Mouse (Mus musculus) ES-E14 (cell line): ENCODE measurements around the gene Bcr.

Experiments used
- MAFK ChIP-seq: IDR thresholded peaks from 2 replicates; pipeline ENCODE4 v1.6.1; 2014; ENCODE audit warnings: mild to moderate bottlenecking, low read depth, low read length, inconsistent platforms; ENCODE audit not compliant: insufficient read depth
- ZC3H11A ChIP-seq: IDR thresholded peaks from 2 replicates; pipeline ENCODE4 v1.6.1; 2012; ENCODE audit warnings: low read depth, mild to moderate bottlenecking, inconsistent platforms, low read length, borderline replicate concordance

- TF ChIP-seq MAFK (no peak), ZC3H11A (no peak)
These were observed 3.0 kb downstream of the Bcr start for GRCm38 (mm10) chr10:75063301-75063965.
